8 mouse cellular contexts compared by ENCODE assay signal in the genomic region with DNA sequence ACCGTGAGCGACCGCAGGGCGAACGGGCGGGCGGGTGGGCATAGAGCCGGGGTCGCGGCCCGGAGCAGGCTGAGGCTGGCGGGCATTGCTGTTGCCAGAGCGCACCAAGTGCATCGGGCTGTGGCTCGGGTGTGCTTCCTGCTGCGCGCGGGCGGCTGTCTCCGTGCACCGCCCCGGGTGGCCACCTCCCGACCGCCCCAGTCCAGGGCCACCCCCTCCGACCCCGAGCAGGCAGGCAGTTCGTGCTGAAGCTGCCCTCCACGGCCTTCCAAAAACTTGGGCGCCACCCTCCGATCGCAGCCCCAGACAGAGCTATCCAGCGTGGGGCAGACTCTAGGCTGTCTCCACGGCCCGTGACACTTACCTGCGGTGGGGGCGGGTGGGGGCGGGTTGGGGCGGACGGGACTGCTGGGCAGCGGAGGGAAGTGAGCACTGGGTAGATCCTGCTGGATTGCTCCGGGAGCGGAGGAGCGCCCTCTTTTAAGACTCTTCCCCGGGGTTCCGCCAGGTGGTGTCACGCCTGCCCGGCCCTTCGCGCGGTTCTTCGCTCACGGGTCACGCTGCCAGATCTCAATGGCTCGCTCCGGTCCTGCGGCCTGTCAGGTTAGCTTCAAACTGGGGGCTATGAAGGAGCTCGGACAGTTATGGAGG. TPM values are rescaled to one million over a fixed set of nuclear protein-coding genes. Genes with fewer than 3 reads are reported as not detected.
DNase-seq lines count a peak whose midpoint lies in the region; ATAC-seq and TF ChIP-seq lines count a peak whose summit lies in the region.

No protein-coding gene starts in this region.

- no peaks in the 10 kb centered on the region for H3K9me3 ChIP-seq in heart, postnatal 0 days (replicated peaks; ENCODE audit: control insufficient read depth, low read length)
- no peaks in the 10 kb centered on the region for H3K9me3 ChIP-seq in midbrain, embryonic 11.5 days (ENCODE audit: control insufficient read depth, low read length)

- H3K27ac ChIP-seq in heart, postnatal 0 days (ENCODE audit: low read depth) = peak overlapping the region; percentile 74
- H3K27ac ChIP-seq in midbrain, embryonic 11.5 days (ENCODE audit: low read depth, low read length) = peak overlapping the region; percentile 88

- peaks cover 4% of the 10 kb centered on the region; the same call in 1 of the 2 replicates for H3K4me1 ChIP-seq in heart, postnatal 0 days (ENCODE audit: control insufficient read depth, insufficient read depth)
- peaks cover 22% of the 10 kb centered on the region for H3K4me1 ChIP-seq in midbrain, embryonic 11.5 days (ENCODE audit: control insufficient read depth, insufficient read depth, low read length)

- peak overlapping the region; percentile 61 for H3K4me3 ChIP-seq in heart, postnatal 0 days (ENCODE audit: low read depth, low read length)
- H3K4me3 ChIP-seq in midbrain, embryonic 11.5 days (ENCODE audit: low read depth, low read length) = peak overlapping the region; percentile 41

- WGBS in heart, postnatal 0 days = under 1% methylated on average over 49 of the region's 57 CpGs
- WGBS in midbrain, embryonic 11.5 days = under 1% methylated on average over 53 of the region's 57 CpGs

- no peak for TF ChIP-seq EP300 in heart, postnatal 0 days (IDR thresholded peaks at IDR 0.05; ENCODE audit: low read depth)

- H3K27me3 ChIP-seq in heart, postnatal 0 days (ENCODE audit: control insufficient read depth, insufficient read depth, low read length) = peaks cover 25% of the 10 kb centered on the region
- H3K27me3 ChIP-seq in midbrain, embryonic 11.5 days (ENCODE audit: control insufficient read depth, insufficient read depth, low read length) = peaks cover 61% of the 10 kb centered on the region

- ATAC-seq in heart, postnatal 0 days (ENCODE audit: insufficient read depth, low read depth) = peak; percentile 76
- peak; percentile 74; the same call in 1 of the 2 replicates for ATAC-seq in midbrain, embryonic 11.5 days (ENCODE audit: low FRiP score)
- no peak for ATAC-seq in inflammation-experienced regulatory T-cells, adult 6 months

- DNase-seq in urinary bladder, postnatal 25 days (ENCODE audit: low spot score) = peak; percentile 41
- no peak for DNase-seq in urinary bladder, adult 2 months (ENCODE audit: low spot score)
- peak; percentile 81 for DNase-seq in embryo, embryonic 11 days
- peak; percentile 61 for DNase-seq in heart, postnatal 0 days (ENCODE audit: low spot score)
- DNase-seq in kidney, postnatal 14 days = peak; percentile 80
- DNase-seq in midbrain, embryonic 11.5 days (ENCODE audit: low spot score, missing footprints) = peak; percentile 93
- peak; percentile 44 for DNase-seq in yolk sac, embryonic 10.5 days (ENCODE audit: low spot score)

- H3K36me3 ChIP-seq in heart, postnatal 0 days (replicated peaks; ENCODE audit: control insufficient read depth, insufficient read depth, low read length) = no peaks in the 10 kb centered on the region
- H3K36me3 ChIP-seq in midbrain, embryonic 11.5 days (ENCODE audit: control insufficient read depth, insufficient read depth, low read length) = no peaks in the 10 kb centered on the region

- peak overlapping the region; percentile 88 for H3K4me2 ChIP-seq in heart, postnatal 0 days (ENCODE audit: low read depth, low read length)
- peak overlapping the region; percentile 89 for H3K4me2 ChIP-seq in midbrain, embryonic 11.5 days

- peak; percentile 39 for TF ChIP-seq CTCF in heart, postnatal 0 days (IDR thresholded peaks at IDR 0.05; ENCODE audit: low read depth)

- peak overlapping the region; percentile 68 for H3K9ac ChIP-seq in heart, postnatal 0 days (replicated peaks; ENCODE audit: low read depth, low read length)
- peak overlapping the region; percentile 71 for H3K9ac ChIP-seq in midbrain, embryonic 11.5 days (ENCODE audit: low read length)

RNA-seq across cellular contexts. Expression of gene Ntn1, which starts 0.5 kb away (rescaled TPM):
- polyA plus RNA-seq in urinary bladder, adult 2 months (2012; rRNA removed) = 17.7 and 25.2 TPM in 2 replicates
- total RNA-seq in heart, postnatal 0 days (2014; rRNA removed; ENCODE audit: low replicate concordance) = 117 and 136 TPM in 2 replicates
- 21.3 and 24.8 TPM in 2 replicates for polyA plus RNA-seq in heart, postnatal 0 days (2015; fragmentation: Nextera tagmentation; extraction: Ambion mirVana)
- 10.0 and 10.2 TPM in 2 replicates for polyA plus RNA-seq in midbrain, embryonic 11.5 days (2014; fragmentation: Nextera tagmentation; extraction: Ambion mirVana)
- under 1 TPM; 0.13 to 0.31 (median 0.18) TPM for polyA plus RNA-seq in inflammation-experienced regulatory T-cells, adult 6 months (2017; shearing (Covaris generic))

RNA-seq across cellular contexts. Expression of gene Pik3r5, which starts 31.8 kb away (rescaled TPM):
- 1.5 and 2.5 TPM in 2 replicates for polyA plus RNA-seq in urinary bladder, adult 2 months (2012; rRNA removed)
- total RNA-seq in heart, postnatal 0 days (2014; rRNA removed; ENCODE audit: low replicate concordance) = 1.5 and 2.0 TPM in 2 replicates
- polyA plus RNA-seq in heart, postnatal 0 days (2015; fragmentation: Nextera tagmentation; extraction: Ambion mirVana) = 0.82 and 0.84 TPM in 2 replicates
- polyA plus RNA-seq in midbrain, embryonic 11.5 days (2014; fragmentation: Nextera tagmentation; extraction: Ambion mirVana) = 0.43 and 0.92 TPM in 2 replicates
- polyA plus RNA-seq in inflammation-experienced regulatory T-cells, adult 6 months (2017; shearing (Covaris generic)) = 10 to 100 TPM; 18.4 to 24.9 (median 20.6) TPM
